Mouse (Mus musculus): ENCODE results near the gene Ttc19.
"Not testable (repeated sequence)": the region's sequence is repeated elsewhere in the genome, so short reads cannot be mapped to it uniquely, and the experiment has no call there.

Gene Ttc19

GRCm38 (mm10) chr11:62280675-62281600, at the start of gene Ttc19, which contains the start of gene Zswim7:
TSS of gene Ttc19 (plus strand) at chr11:62281473.
TSS of gene Zswim7 (minus strand) at chr11:62281375.
- DNase-seq, result peak; percentile 97

DNA sequence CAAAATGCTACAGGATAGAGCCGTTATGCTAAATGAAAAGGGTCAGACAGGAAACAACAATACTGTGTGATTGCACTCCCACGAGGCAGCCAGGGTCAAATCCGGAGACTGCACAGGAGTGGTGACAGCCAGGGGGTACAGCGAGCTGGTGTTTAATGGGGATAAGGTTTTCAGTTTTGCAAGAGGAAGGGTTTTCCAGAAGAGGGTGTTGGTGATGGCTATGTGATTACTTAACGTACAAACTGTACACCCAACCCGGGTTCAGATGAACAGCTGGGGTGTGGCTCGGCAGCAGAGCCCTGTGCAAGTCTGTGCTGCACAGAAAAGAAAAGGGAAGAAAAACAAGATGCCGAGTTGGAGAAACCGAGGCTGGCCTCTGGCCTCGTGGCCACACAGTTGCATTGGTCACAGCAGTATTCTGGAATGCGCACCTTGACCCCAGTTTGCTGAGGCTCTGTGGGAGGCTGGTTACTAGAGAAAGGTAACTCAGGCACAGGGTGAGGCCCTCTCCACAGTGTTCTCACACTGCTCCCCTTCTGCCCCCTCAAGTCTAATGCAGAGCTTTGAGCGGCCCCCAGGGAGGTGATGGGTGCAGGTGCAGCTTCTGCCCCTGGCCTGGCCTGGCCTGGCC, 40.5 kb upstream of the Ttc19 start:
- DNase-seq, result no peak

GRCm38 (mm10) chr11:62243871-62244270, 37.4 kb upstream of the Ttc19 start:
- no peak for DNase-seq

DNA sequence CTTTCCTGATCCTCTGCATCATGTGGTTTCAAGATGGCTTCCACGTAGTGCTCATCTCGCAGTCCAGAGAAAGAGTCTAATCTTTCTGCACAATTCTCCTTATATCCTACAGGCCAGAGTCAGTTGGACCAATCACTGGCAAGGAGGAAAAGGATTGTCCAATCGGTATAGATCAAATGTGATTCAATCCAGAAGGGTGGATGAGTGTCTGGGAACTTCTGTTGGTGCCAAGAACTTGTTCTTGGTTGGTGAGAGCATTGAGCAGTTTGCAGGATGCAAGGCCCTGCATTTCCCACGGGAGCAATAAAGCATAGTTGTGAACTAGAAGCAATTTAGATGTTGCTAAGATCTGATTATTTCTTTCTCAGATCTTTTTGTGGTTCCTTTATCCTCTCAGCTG, 36.8 kb upstream of the Ttc19 start:
- no peak for DNase-seq

GRCm38 (mm10) chr11:62247759-62248400, 33.4 kb upstream of the Ttc19 start:
- no peak for DNase-seq

- DNase-seq, result peak; percentile 49 to 54
These were observed 32.6 kb upstream of the Ttc19 start, which contains the start of gene Adora2b for GRCm38 (mm10) chr11:62248401-62249244. TSS of gene Adora2b (plus strand) at chr11:62248984.

GRCm38 (mm10) chr11:62249266-62250037, 31.8 kb upstream of the Ttc19 start:
- peak; percentile 33 to 51 for DNase-seq

DNA sequence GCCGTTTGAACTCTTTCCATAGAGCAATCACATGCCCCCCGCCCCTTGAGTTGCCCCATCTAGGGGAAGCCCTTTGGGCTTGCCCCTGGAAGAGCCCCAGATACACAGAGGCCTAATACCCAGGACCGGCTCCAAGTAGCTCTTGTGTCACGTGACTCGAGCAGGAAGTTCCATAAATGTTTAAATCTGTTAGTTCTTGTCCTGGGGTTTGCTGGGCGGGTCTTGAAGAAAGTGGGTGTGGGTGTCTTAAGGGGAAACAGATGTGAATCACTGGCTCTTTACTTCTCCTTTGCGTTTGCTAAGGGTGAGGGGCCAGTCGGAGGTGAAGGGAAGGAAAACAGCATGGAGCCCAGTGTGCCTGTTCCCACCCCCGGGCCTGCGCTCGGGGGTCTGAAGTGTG, 30.2 kb upstream of the Ttc19 start:
- DNase-seq, result no peak

DNA sequence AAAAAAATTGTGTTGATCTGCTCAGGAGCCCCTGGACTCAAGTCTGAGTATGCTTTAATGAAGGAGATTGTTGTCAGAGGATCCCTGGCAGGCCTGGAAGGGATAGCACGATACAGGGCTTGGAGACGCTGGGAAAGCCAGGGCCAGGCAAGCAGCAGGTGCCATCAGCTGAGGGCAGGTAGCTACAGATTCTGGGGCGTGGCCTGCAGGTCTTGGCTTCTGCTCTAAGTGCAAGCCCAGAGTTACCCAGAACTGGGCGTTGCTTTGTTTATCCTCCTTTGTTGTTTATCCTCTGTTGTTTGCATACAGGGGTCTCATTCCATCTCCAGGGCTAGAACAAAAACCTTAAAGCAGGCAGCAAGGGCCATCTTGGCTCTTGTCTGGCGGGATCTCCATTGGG, 27.9 kb upstream of the Ttc19 start:
- DNase-seq, result no peak

- DNase-seq, result no peak
These were observed 22.1 kb upstream of the Ttc19 start for GRCm38 (mm10) chr11:62259214-62259613.

DNA sequence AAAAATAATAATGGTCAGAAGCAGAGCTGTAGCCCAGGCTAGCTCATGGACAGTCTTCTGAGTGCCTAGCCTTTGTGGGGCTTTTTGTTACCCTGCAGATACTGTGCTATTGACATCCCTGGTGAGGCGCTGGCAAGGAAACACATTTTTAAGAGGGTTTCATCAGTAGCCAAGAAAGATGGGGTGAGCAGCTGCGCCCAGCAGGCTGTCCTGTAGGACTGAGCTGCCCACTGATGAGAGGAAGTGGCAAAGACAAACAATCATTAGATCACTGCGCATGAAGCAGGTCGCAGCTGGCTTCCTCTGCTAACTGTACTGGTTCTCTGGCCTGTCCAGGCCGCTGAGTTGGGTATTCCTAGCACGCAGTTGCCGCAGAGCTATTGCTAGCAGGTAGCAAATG, 17.7 kb upstream of the Ttc19 start:
- no peak for DNase-seq

- no peak for DNase-seq
These were observed 17.3 kb upstream of the Ttc19 start for GRCm38 (mm10) chr11:62264018-62264417.

GRCm38 (mm10) chr11:62265642-62266041, 15.6 kb upstream of the Ttc19 start:
- no peak for DNase-seq

DNA sequence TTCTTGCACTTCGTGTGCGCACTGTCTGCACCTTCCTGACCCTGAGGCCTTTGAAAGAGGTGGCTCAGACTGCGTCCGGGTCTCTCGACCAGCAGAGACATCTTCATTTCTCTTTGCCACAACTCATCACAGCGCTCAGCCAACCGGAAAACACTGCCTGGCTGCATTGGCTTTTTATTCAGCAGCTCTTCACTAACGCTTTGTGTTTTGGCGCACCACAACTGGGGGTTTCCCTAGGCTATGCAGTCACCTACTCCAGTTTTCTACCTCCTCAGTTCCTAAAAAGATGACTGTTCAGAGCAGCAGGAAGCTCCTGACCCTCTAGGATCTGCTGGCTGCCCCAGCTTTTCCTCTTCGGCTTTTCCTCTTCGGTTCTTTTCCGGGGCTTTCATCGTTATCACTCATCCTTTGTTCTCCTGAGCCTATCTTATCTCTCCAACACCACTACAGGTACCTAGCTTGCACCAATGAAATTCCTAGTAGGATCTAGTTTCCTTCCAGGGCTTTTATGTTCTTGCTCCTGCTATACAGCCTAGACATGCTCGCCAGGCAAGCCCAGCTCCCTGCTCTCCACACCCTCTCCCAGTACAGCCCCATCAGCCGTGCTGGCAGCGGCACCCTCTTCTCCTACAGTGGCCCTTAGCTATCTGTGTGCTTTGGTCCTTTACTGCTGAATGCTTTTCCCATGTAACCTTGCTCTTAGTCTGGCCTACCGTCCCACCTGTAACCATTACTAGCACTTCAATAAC, 14.6 kb upstream of the Ttc19 start:
- DNase-seq, result peak in 1 of 2 experiments; percentile 21

DNA sequence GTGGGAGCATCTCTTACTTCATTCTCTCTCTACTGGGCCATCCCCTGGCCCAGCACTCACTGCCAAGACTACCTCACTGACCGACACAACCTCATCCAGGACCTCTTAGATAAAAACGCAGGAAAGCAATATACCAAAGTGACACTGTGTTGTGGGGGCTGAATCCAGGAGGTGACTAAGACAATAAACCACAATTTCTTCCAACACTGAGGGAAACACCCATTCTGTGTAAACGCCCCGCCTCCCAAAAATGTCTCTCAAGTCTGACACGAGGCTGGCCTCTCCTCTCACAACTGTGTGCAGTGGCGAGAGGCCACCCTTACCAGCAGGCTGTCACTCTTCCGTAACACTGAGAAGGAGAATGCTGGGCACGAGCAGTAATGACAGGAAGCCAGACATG, 12.9 kb upstream of the Ttc19 start:
- DNase-seq, result no peak

GRCm38 (mm10) chr11:62269097-62269496, 12.2 kb upstream of the Ttc19 start:
- no peak for DNase-seq

DNA sequence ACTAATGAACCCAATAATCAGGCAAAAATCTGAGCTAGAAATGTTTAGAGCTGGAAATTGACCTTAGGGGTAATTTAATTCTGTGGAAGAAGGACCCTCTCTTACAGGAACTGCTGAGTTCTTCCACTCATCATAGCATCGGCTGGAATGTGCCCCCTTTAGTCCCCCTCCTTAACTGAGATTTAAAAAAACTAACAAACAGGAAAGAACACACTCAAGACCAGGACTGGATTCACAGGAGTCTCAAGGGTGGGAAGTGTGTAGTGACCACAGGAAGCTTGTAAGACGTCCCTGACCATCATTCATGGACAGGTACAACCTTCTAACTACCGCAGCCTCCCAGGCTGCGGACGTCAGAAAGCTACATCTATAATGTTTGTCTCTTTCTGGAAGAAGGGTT, 10.4 kb upstream of the Ttc19 start:
- no peak for DNase-seq

GRCm38 (mm10) chr11:62277086-62277485, 4.2 kb upstream of the Ttc19 start:
- DNase-seq, result no peak

DNA sequence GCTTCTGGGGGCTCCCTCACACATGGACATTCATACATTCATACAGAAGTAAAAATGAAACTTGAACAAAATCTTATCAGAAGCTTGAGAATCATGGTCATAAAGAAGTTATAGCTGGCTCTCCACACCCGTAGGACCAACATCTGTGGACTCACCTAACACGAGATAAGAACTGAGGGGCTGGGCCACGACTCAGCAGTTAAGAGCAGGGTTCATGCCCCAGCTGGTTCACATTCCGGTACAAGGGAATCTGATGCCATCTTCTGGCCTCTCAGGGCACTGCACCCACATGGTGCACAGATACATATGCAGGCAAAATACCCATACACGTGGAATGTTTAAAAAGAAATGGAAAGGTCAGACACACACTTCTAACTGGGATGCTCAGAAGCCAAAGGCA, 3.2 kb upstream of the Ttc19 start:
- DNase-seq, result peak; percentile 71 to 85

DNA sequence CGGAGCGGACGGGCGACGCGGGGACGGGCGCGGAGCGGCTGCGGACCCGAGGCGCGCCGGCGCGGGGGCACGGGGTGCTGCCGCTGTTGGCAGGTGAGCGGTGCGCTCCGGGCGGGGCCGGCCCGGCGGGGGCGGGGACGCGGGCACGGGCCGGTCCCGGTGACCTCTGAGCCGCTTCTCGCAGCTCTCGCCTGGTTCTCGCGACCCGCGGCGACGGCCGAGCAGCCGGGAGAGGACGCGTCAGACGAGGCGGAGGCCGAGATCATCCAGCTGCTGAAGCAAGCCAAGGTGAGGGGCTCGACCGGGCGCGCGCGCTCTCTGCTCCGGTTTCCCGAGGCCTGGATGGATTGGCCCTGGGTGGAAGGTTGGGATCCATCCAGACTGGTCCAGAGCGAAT, 326 bp downstream of the Ttc19 start:
- DNase-seq, result no peak

DNA sequence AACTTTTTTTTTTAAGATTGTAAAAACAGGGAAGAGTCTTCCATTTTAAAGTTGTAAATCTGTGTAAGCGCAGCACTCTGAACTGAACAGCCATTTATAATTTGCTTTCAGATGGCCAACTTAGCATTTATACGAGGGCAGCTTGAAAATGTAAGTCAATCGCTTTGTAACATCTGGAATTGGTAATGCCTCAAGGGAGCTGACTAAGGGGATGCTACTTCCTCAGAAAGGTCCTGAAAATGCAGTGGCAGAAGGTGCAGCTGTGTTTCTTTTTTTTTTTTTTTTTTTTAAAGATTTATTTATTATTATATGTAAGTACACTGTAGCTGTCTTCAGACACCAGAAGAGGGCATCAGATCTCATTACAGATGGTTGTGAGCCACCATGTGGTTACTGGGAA, 2.7 kb downstream of the Ttc19 start:
- not testable (repeated sequence) for DNase-seq

All from cerebellum, postnatal 14 days (tissue).